18 mouse cellular contexts compared by ENCODE assay signal in genomic region chr19:18567501-18567900, GRCm38 (mm10).
DNase-seq lines count a peak whose midpoint lies in the region; ATAC-seq and TF ChIP-seq lines count a peak whose summit lies in the region.
"Had no signal": no experiment of that assay in that cellular context is flagged by ENCODE, and none has a peak within 500 bp of the region (broad histone marks: within the 10 kb centered on the region; RNA-seq: fewer than 3 reads in every experiment).

No protein-coding gene starts in this region.

- DNase-seq in liver, postnatal 0 days: no peak
- no peak for DNase-seq in liver, embryonic 11.5 days (ENCODE audit: low spot score)
- no peak for DNase-seq in testis, postnatal 14 days (ENCODE audit: low spot score)
- DNase-seq in layer of hippocampus, adult 11-12 months (ENCODE audit: low spot score): no peak
- DNase-seq: adrenal gland, adult 8-10 months; adrenal gland, postnatal 36 days; cerebellum, adult 11-12 months; cerebellum, adult 9-10 months; cerebellum, postnatal 36 days; forebrain, postnatal 0 days; gastrocnemius, postnatal 14 days had no signal

- 63% methylated on average over 11 of the region's 11 CpGs for WGBS in liver, postnatal 0 days (ENCODE audit: insufficient replicate concordance)
- WGBS in liver, embryonic 11.5 days: 71% methylated on average over 11 of the region's 11 CpGs

- H3K36me3 ChIP-seq in liver, postnatal 0 days (replicated peaks; ENCODE audit: insufficient read depth, low read length): no peaks in the 10 kb centered on the region
- H3K36me3 ChIP-seq in liver, embryonic 11.5 days (ENCODE audit: control insufficient read depth, insufficient read depth, low read length): no peaks in the 10 kb centered on the region
- H3K36me3 ChIP-seq: embryonic facial prominence, embryonic 10.5 days; heart, embryonic 13.5 days; hindbrain, embryonic 10.5 days had no signal

- TF ChIP-seq CTCF in liver, postnatal 0 days (IDR thresholded peaks at IDR 0.05; ENCODE audit: low read depth): no peak

- ATAC-seq in liver, postnatal 0 days: 0 out of 2 replicates have a peak, but pooled peaks have one; percentile 8
- ATAC-seq in liver, embryonic 11.5 days (replicated peaks; ENCODE audit: low FRiP score): no peak
- ATAC-seq in common myeloid progenitor, adult 5-6 weeks (replicated peaks; ENCODE audit: low read depth, poor library complexity, severe bottlenecking): peak; percentile 91
- ATAC-seq in megakaryocyte, adult 5-6 weeks (ENCODE audit: poor library complexity, severe bottlenecking): peak; percentile 94
- ATAC-seq: forebrain, embryonic 13.5 days; forebrain, postnatal 0 days had no signal

- peak overlapping the region; percentile 10; the same call in 1 of the 2 replicates for H3K4me3 ChIP-seq in liver, postnatal 0 days (ENCODE audit: low read depth, low read length)
- no peak overlapping the region for H3K4me3 ChIP-seq in liver, embryonic 11.5 days (ENCODE audit: low read depth, low read length)
- H3K4me3 ChIP-seq: embryonic facial prominence, embryonic 10.5 days; forebrain, embryonic 13.5 days; heart, embryonic 13.5 days; hindbrain, embryonic 10.5 days had no signal

- H3K4me1 ChIP-seq in liver, postnatal 0 days (ENCODE audit: insufficient read depth): peaks cover 6% of the 10 kb centered on the region; the same call in 1 of the 2 replicates
- H3K4me1 ChIP-seq in liver, embryonic 11.5 days (replicated peaks; ENCODE audit: control insufficient read depth, insufficient read depth, low read length): no peaks in the 10 kb centered on the region
- H3K4me1 ChIP-seq: embryonic facial prominence, embryonic 10.5 days; forebrain, embryonic 13.5 days; heart, embryonic 13.5 days; hindbrain, embryonic 10.5 days had no signal

- H3K4me2 ChIP-seq in liver, postnatal 0 days (ENCODE audit: low read depth, low read length): peak overlapping the region; percentile 22; the same call in 1 of the 2 replicates
- H3K4me2 ChIP-seq in liver, embryonic 11.5 days: no peak overlapping the region
- H3K4me2 ChIP-seq: forebrain, embryonic 13.5 days; heart, embryonic 13.5 days; hindbrain, embryonic 14.5 days had no signal

- TF ChIP-seq EP300 in liver, postnatal 0 days (IDR thresholded peaks at IDR 0.05; ENCODE audit: low read depth): no peak

- H3K27ac ChIP-seq in liver, postnatal 0 days (ENCODE audit: low read depth): peak overlapping the region; percentile 79; the same call in 1 of the 2 replicates
- H3K27ac ChIP-seq in liver, embryonic 11.5 days (ENCODE audit: low read depth, low read length): no peak overlapping the region
- H3K27ac ChIP-seq: embryonic facial prominence, embryonic 10.5 days; forebrain, embryonic 13.5 days; heart, embryonic 13.5 days; hindbrain, embryonic 10.5 days; hindbrain, embryonic 14.5 days had no signal

- no peaks in the 10 kb centered on the region for H3K27me3 ChIP-seq in liver, postnatal 0 days (ENCODE audit: insufficient read depth, low read length)
- no peaks in the 10 kb centered on the region for H3K27me3 ChIP-seq in liver, embryonic 11.5 days (replicated peaks; ENCODE audit: control insufficient read depth, insufficient read depth, low read length)
- H3K27me3 ChIP-seq: forebrain, embryonic 13.5 days; heart, embryonic 13.5 days had no signal

- H3K9me3 ChIP-seq in liver, postnatal 0 days (ENCODE audit: low read length): no peaks in the 10 kb centered on the region
- H3K9me3 ChIP-seq in liver, embryonic 11.5 days (ENCODE audit: control insufficient read depth, low read length): no peaks in the 10 kb centered on the region
- H3K9me3 ChIP-seq: forebrain, embryonic 13.5 days; heart, embryonic 13.5 days; hindbrain, embryonic 10.5 days had no signal

- no peak overlapping the region for H3K9ac ChIP-seq in liver, postnatal 0 days (replicated peaks)
- H3K9ac ChIP-seq in liver, embryonic 11.5 days (ENCODE audit: low read depth, low read length): no peak overlapping the region
- H3K9ac ChIP-seq: forebrain, embryonic 13.5 days; forebrain, postnatal 0 days; heart, embryonic 13.5 days; hindbrain, embryonic 14.5 days had no signal
